Mouse (Mus musculus): Measurements from ENCODE around the gene Gba. TPM values are rescaled to one million over a fixed set of nuclear protein-coding genes. Genes with fewer than 3 reads are reported as not detected.

Gba gene
- polyA plus RNA-seq, 1 experiment from 2014 or later: 30.7 TPM

DNA sequence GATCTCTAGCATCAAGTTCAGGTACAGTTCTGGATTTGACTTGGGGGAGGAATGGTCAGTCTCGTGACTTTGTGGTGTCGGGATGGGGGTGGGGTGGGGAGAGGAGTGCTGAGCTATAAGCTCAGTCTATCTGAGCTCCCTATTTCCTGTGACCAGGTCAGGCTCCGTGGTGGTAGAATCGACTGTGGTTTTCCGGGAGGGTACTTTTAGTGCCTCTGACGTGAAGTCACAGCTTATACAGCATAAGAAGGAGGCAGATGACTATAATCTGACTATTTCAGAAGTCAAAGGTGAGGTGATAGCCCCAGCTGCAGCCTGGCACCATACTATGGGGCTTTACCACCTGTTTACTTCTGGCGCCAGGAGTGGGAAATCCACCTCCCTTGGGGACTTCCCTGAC, 28.6 kb downstream of the Gba start:
- no peak overlapping the region for H3K9ac ChIP-seq (ENCODE audit: low read length)
- no peak overlapping the region for H3K4me2 ChIP-seq (ENCODE audit: low read depth, severe bottlenecking)
- DNase-seq (ENCODE audit: low spot score) (no peak), ATAC-seq (ENCODE audit: insufficient number of reproducible peaks, low FRiP score, low TSS enrichment, low read depth) (no peak)
- 0 out of 2 replicates have a peak, but pooled peaks cover 2% of the 10 kb centered on the region for H3K27me3 ChIP-seq (ENCODE audit: control insufficient read depth, insufficient read depth, low read length)
- no peak overlapping the region for H3K4me3 ChIP-seq (ENCODE audit: low read depth, low read length)
- H3K9me3 ChIP-seq (ENCODE audit: control insufficient read depth, low read length): no peaks in the 10 kb centered on the region
- H3K27ac ChIP-seq (replicated peaks; ENCODE audit: low read depth, low read length): no peak overlapping the region
- peaks cover 13% of the 10 kb centered on the region for H3K4me1 ChIP-seq (ENCODE audit: control insufficient read depth, insufficient read depth, low read length)
- WGBS: 66% methylated on average over 7 of the region's 7 CpGs
- no peaks in the 10 kb centered on the region for H3K36me3 ChIP-seq (ENCODE audit: control insufficient read depth, insufficient read depth, low read length)

DNA sequence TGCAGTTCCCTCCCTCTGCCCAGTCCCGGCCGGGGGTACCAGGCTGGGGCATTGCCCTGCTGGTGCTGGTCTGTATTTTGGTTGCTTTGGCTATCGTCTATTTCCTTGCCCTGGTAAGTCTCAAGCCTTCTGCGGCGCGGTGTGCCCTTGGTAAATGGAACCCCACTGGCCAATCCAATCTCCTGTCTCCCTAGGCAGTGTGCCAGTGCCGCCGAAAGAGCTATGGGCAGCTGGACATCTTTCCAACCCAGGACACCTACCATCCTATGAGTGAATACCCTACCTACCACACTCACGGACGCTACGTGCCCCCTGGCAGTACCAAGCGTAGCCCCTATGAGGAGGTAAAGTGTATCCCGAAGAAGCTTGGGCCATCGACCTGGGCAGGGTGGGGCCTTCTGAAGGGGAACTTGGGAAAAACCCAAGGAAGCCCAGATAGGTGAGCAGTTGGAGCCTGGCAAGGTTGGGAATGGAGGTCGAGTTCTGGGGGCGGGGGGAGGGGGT, 29.1 kb downstream of the Gba start:
- H3K9me3 ChIP-seq (ENCODE audit: control insufficient read depth, low read length): no peaks in the 10 kb centered on the region
- ATAC-seq (ENCODE audit: insufficient number of reproducible peaks, low FRiP score, low TSS enrichment, low read depth): no peak
- no peak overlapping the region for H3K4me3 ChIP-seq (ENCODE audit: low read depth, low read length)
- no peak overlapping the region for H3K9ac ChIP-seq (ENCODE audit: low read length)
- DNase-seq (ENCODE audit: low spot score): no peak
- no peak overlapping the region for H3K4me2 ChIP-seq (ENCODE audit: low read depth, severe bottlenecking)
- 72% methylated on average over 16 of the region's 16 CpGs for WGBS
- no peak overlapping the region for H3K27ac ChIP-seq (replicated peaks; ENCODE audit: low read depth, low read length)
- H3K36me3 ChIP-seq (ENCODE audit: control insufficient read depth, insufficient read depth, low read length): no peaks in the 10 kb centered on the region
- peaks cover 9% of the 10 kb centered on the region; the same call in 1 of the 2 replicates for H3K4me1 ChIP-seq (ENCODE audit: control insufficient read depth, insufficient read depth, low read length)
- H3K27me3 ChIP-seq (ENCODE audit: control insufficient read depth, insufficient read depth, low read length): 0 out of 2 replicates have a peak, but pooled peaks cover 2% of the 10 kb centered on the region

DNA sequence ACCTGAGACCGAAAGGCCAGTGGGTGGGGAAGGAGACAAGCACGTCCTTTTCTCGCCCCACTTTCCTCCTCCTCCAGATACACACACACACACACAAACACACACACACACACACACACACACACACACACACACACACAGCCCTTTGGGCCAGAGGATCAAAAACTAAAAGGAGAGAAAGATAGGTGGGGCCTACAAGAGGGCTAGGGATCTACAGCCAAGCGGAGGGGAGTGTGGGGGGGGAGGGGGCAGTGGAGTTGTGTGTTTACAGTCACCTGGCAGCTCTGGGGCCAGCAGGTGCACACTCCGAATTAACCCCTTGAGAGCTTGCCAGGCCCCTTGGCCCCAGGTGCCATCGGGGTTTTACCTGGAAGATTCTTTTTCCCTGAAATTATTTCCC, 29.9 kb downstream of the Gba start:
- H3K27ac ChIP-seq (replicated peaks; ENCODE audit: low read depth, low read length): no peak overlapping the region
- no peaks in the 10 kb centered on the region for H3K9me3 ChIP-seq (ENCODE audit: control insufficient read depth, low read length)
- no peak overlapping the region for H3K4me3 ChIP-seq (ENCODE audit: low read depth, low read length)
- peaks cover 7% of the 10 kb centered on the region; the same call in 1 of the 2 replicates for H3K4me1 ChIP-seq (ENCODE audit: control insufficient read depth, insufficient read depth, low read length)
- 50% methylated on average over 6 of the region's 6 CpGs for WGBS
- no peaks in the 10 kb centered on the region for H3K36me3 ChIP-seq (ENCODE audit: control insufficient read depth, insufficient read depth, low read length)
- no peak for ATAC-seq (ENCODE audit: insufficient number of reproducible peaks, low FRiP score, low TSS enrichment, low read depth)
- H3K27me3 ChIP-seq (ENCODE audit: control insufficient read depth, insufficient read depth, low read length): 0 out of 2 replicates have a peak, but pooled peaks cover 2% of the 10 kb centered on the region
- no peak overlapping the region for H3K9ac ChIP-seq (ENCODE audit: low read length)
- DNase-seq (ENCODE audit: low spot score): no peak
- no peak overlapping the region for H3K4me2 ChIP-seq (ENCODE audit: low read depth, severe bottlenecking)

DNA sequence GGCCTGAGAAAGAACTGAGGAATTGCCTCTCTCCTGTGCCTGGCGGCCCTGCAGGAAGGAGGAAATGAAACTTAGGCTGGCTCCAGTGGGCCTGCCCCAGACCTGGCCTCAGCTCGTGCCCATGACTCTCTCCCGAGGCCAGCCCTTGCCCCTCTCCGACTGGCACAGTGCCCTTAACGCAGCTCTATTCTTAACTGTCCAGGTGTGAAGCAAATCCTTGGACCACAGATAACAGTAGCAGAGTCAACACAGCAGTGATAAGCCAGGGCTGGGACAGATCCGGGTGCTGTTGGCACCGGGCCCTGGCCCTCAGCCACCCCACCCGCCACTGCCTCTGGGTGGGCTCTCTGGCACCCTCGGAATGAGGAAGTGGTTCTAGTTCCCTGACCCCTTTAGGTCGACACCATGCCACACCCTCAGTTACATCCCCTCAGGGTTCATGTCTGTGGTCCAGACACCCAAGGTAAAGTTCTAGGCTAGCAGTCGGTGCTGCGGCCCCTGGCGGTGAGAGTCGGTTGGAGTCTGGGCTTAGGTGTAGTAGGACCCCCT, 30.9 kb downstream of the Gba start:
- Histone ChIP-seq H3K36me3 (ENCODE audit: control insufficient read depth, insufficient read depth, low read length) (no peaks in the 10 kb centered on the region), H3K4me3 (ENCODE audit: low read depth, low read length) (no peak overlapping the region), H3K4me1 (ENCODE audit: control insufficient read depth, insufficient read depth, low read length) (peaks cover under 1% of the 10 kb centered on the region; the same call in 1 of the 2 replicates), H3K9me3 (ENCODE audit: control insufficient read depth, low read length) (no peaks in the 10 kb centered on the region), H3K9ac (ENCODE audit: low read length) (no peak overlapping the region), H3K27ac (replicated peaks; ENCODE audit: low read depth, low read length) (no peak overlapping the region), H3K4me2 (ENCODE audit: low read depth, severe bottlenecking) (no peak overlapping the region), H3K27me3 (ENCODE audit: control insufficient read depth, insufficient read depth, low read length) (0 out of 2 replicates have a peak, but pooled peaks cover 2% of the 10 kb centered on the region)
- 85% methylated on average over 14 of the region's 14 CpGs for WGBS
- DNase-seq (ENCODE audit: low spot score) (no peak), ATAC-seq (ENCODE audit: insufficient number of reproducible peaks, low FRiP score, low TSS enrichment, low read depth) (no peak)

DNA sequence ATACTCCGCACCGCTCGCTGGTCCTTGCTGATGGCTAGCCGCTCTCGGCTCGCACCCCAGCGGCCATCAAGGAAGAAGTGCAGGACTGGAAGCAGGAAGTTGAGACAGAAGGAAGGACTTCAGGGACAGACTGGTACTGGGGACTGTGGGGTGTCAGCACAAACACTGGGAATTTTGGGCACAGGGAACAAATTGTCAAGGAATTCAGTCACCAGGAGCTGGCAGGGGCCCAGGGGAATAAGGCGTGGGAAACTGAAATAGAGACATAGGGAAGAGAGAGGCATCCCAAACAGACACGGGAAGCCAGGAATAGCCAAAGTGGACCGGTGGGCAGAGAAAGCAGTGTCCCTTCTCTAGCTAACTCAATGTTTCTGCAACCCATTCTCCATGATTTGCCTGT, 33.8 kb downstream of the Gba start:
- Histone ChIP-seq H3K4me1 (ENCODE audit: control insufficient read depth, insufficient read depth, low read length) (no peaks in the 10 kb centered on the region), H3K36me3 (ENCODE audit: control insufficient read depth, insufficient read depth, low read length) (no peaks in the 10 kb centered on the region), H3K4me3 (ENCODE audit: low read depth, low read length) (no peak overlapping the region), H3K9me3 (ENCODE audit: control insufficient read depth, low read length) (no peaks in the 10 kb centered on the region), H3K27me3 (ENCODE audit: control insufficient read depth, insufficient read depth, low read length) (no peaks in the 10 kb centered on the region), H3K9ac (ENCODE audit: low read length) (no peak overlapping the region), H3K27ac (replicated peaks; ENCODE audit: low read depth, low read length) (no peak overlapping the region), H3K4me2 (ENCODE audit: low read depth, severe bottlenecking) (no peak overlapping the region)
- ATAC-seq (ENCODE audit: insufficient number of reproducible peaks, low FRiP score, low TSS enrichment, low read depth) (no peak), DNase-seq (ENCODE audit: low spot score) (no peak)
- 93% methylated on average over 10 of the region's 10 CpGs for WGBS

DNA sequence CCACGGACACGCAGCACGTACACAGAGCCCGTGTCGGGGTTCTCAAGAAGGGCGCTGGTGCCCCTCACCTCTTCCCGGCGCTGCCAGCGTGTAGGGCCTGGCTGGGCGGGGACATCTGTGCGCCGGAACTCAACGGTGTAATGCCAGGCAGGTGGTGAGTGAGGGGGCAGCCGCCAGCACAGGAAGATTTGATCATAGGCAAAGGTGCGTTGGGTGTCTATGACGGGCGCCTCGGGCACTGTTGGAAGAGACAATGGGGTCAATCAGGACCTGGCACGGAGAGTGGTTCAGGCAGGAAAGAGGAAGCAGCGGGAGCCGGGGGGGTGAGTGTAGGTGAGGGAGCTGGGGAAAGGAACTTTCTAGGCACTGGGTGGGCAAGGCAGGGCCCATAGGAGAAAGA, 35.0 kb downstream of the Gba start:
- H3K27me3 ChIP-seq (ENCODE audit: control insufficient read depth, insufficient read depth, low read length): no peaks in the 10 kb centered on the region
- H3K27ac ChIP-seq (replicated peaks; ENCODE audit: low read depth, low read length): no peak overlapping the region
- no peak for DNase-seq (ENCODE audit: low spot score)
- no peak overlapping the region for H3K4me2 ChIP-seq (ENCODE audit: low read depth, severe bottlenecking)
- H3K9me3 ChIP-seq (ENCODE audit: control insufficient read depth, low read length): no peaks in the 10 kb centered on the region
- ATAC-seq (ENCODE audit: insufficient number of reproducible peaks, low FRiP score, low TSS enrichment, low read depth): no peak
- no peak overlapping the region for H3K4me3 ChIP-seq (ENCODE audit: low read depth, low read length)
- H3K36me3 ChIP-seq (ENCODE audit: control insufficient read depth, insufficient read depth, low read length): no peaks in the 10 kb centered on the region
- H3K4me1 ChIP-seq (ENCODE audit: control insufficient read depth, insufficient read depth, low read length): no peaks in the 10 kb centered on the region
- 95% methylated on average over 21 of the region's 21 CpGs for WGBS
- no peak overlapping the region for H3K9ac ChIP-seq (ENCODE audit: low read length)

DNA sequence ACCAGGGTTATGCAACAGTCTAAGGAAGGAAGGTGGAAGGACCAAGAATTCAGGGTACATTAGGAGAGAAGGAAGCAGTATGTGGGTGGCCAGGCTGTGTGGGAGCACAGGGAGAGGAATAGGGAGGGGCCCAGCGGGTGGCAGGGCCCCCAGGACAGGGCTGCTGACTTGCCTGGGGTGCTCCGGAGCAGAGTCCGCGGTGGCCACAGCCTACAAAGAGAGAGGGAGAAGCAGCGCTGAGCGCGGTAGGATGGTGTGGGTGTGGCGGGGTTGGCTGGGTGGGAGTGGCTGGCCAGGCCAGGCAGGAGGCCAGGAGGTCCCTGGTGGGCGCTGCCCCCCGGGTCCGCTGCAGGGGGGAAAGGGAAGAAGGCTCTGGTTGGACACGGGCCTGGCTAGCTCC, 35.8 kb downstream of the Gba start:
- no peak overlapping the region for H3K9ac ChIP-seq (ENCODE audit: low read length)
- H3K27ac ChIP-seq (replicated peaks; ENCODE audit: low read depth, low read length): no peak overlapping the region
- no peaks in the 10 kb centered on the region for H3K36me3 ChIP-seq (ENCODE audit: control insufficient read depth, insufficient read depth, low read length)
- peaks cover under 1% of the 10 kb centered on the region for H3K4me1 ChIP-seq (ENCODE audit: control insufficient read depth, insufficient read depth, low read length)
- ATAC-seq (ENCODE audit: insufficient number of reproducible peaks, low FRiP score, low TSS enrichment, low read depth) (no peak), DNase-seq (ENCODE audit: low spot score) (no peak)
- H3K27me3 ChIP-seq (ENCODE audit: control insufficient read depth, insufficient read depth, low read length): no peaks in the 10 kb centered on the region
- no peak overlapping the region for H3K4me3 ChIP-seq (ENCODE audit: low read depth, low read length)
- WGBS: 73% methylated on average over 9 of the region's 12 CpGs
- H3K4me2 ChIP-seq (ENCODE audit: low read depth, severe bottlenecking): no peak overlapping the region
- no peaks in the 10 kb centered on the region for H3K9me3 ChIP-seq (ENCODE audit: control insufficient read depth, low read length)

DNA sequence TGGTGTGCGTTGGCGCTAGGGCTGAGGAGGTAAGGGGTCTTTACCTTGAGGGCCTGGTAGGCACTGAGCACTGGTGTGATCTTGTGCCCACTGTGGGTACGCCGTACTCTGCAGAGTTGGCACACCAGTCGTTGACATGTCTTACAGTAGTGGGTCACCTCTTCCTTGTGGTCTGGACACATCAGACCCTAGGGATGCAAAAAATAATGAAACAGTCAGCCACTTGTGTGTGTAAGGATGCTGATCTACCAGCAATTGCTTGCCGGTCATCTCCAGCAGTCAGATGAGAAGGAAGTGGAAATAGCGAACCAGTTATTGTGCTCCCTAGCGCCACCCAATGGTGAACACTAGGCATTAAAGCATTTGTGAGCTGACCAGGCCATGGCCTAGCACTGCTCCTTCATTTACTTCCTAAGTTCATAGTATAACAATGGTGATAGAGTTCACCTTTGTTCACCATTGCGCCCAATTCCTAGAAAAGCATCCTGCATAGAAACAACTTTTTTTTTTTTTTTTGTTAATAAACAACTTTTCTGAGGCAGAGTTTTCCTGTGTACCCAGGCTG, 39.7 kb downstream of the Gba start:
- 79% methylated on average over 9 of the region's 9 CpGs for WGBS
- no peaks in the 10 kb centered on the region for H3K27me3 ChIP-seq (ENCODE audit: control insufficient read depth, insufficient read depth, low read length)
- H3K4me1 ChIP-seq (ENCODE audit: control insufficient read depth, insufficient read depth, low read length): peaks cover 23% of the 10 kb centered on the region
- H3K4me2 ChIP-seq (ENCODE audit: low read depth, severe bottlenecking): no peak overlapping the region
- H3K9ac ChIP-seq (ENCODE audit: low read length): no peak overlapping the region
- no peak overlapping the region for H3K4me3 ChIP-seq (ENCODE audit: low read depth, low read length)
- DNase-seq (ENCODE audit: low spot score) (peak; percentile 70), ATAC-seq (ENCODE audit: insufficient number of reproducible peaks, low FRiP score, low TSS enrichment, low read depth) (no peak)
- no peak overlapping the region for H3K27ac ChIP-seq (replicated peaks; ENCODE audit: low read depth, low read length)
- H3K9me3 ChIP-seq (ENCODE audit: control insufficient read depth, low read length): no peaks in the 10 kb centered on the region
- no peaks in the 10 kb centered on the region for H3K36me3 ChIP-seq (ENCODE audit: control insufficient read depth, insufficient read depth, low read length)
